Mouse (Mus musculus) lung, embryonic 15.5 days (tissue): ENCODE measurements around the gene Sgms1. TPM values are rescaled to one million over a fixed set of nuclear protein-coding genes. Genes with fewer than 3 reads are reported as not detected.

Experiments
- ATAC-seq: fragments of 200-750 bp; cut with Nextera tagmentation; 2 replicates; pipeline ENCODE4 v1.8.0; 2017; ENCODE audit warnings: moderate number of reproducible peaks, borderline replicate concordance; ENCODE audit not compliant: low FRiP score, low TSS enrichment; ENCODE audit errors: extremely low read depth
- H3K27ac ChIP-seq: fragments of 300-500 bp; sonication (generic); 2 replicates; pipeline ENCODE4 v1.5.1; 2015; ENCODE audit warnings: moderate library complexity, mild to moderate bottlenecking, inconsistent platforms
- H3K27me3 ChIP-seq: fragments of 300-500 bp; sonication (generic); 2 replicates; pipeline ENCODE4 v1.6.1; 2015; ENCODE audit warnings: inconsistent platforms
- H3K36me3 ChIP-seq: fragments of 300-500 bp; sonication (generic); 2 replicates; pipeline ENCODE4 v1.6.1; 2015; ENCODE audit warnings: inconsistent platforms
- H3K4me1 ChIP-seq: fragments of 300-500 bp; sonication (generic); 2 replicates; pipeline ENCODE4 v1.6.1; 2015; ENCODE audit warnings: inconsistent platforms
- H3K4me2 ChIP-seq: fragments of 300-500 bp; sonication (generic); 2 replicates; pipeline ENCODE4 v1.6.1; 2015; ENCODE audit warnings: inconsistent platforms, mild to moderate bottlenecking, moderate library complexity
- H3K4me3 ChIP-seq: fragments of 300-500 bp; sonication (generic); 2 replicates; pipeline ENCODE4 v1.5.1; 2015; ENCODE audit warnings: mild to moderate bottlenecking, inconsistent platforms
- H3K9ac ChIP-seq: fragments of 300-500 bp; sonication (generic); 2 replicates; pipeline ENCODE4 v1.6.1; 2015; ENCODE audit warnings: inconsistent platforms
- H3K9me3 ChIP-seq: fragments of 300-500 bp; sonication (generic); 2 replicates; pipeline ENCODE4 v1.6.1; 2016; ENCODE audit warnings: inconsistent platforms
- WGBS: fragments of 180-500 bp; shearing (Covaris S2); methylation state at CpG from one replicate; pipeline ENCODE4 v1.1.7; 2015; 5-methylcytosine and 5-hydroxymethylcytosine counted together
- polyA plus RNA-seq: library from polyadenylated mRNA; unstranded; fragments of >200 nt; fragmentation: Nextera tagmentation; extraction: Ambion mirVana; gene quantifications from 2 replicates; pipeline ENCODE4 v1.2.1, GENCODE M21; 2015

Sgms1 gene
- polyA plus RNA-seq, 1 experiment from 2014 or later = 54.7 TPM

GRCm38 (mm10) chr19:32189036-32189436 is 200.5 kb downstream of the Sgms1 start:
- Histone ChIP-seq H3K36me3 (no peaks in the 10 kb centered on the region), H3K4me1 (peaks cover 40% of the 10 kb centered on the region), H3K4me3 (no peak overlapping the region), H3K9ac (no peak overlapping the region), H3K4me2 (no peak overlapping the region), H3K9me3 (no peaks in the 10 kb centered on the region), H3K27ac (peak overlapping the region; percentile 64), H3K27me3 (no peaks in the 10 kb centered on the region)
- 0 out of 2 replicates have a peak, but pooled peaks have one; percentile 59 for ATAC-seq
- 50% methylated on average over 5 of the region's 5 CpGs for WGBS

- Histone ChIP-seq H3K4me2 (no peak overlapping the region), H3K9ac (no peak overlapping the region), H3K27ac (peak overlapping the region; percentile 41; the same call in 1 of the 2 replicates), H3K36me3 (no peaks in the 10 kb centered on the region), H3K4me3 (no peak overlapping the region), H3K9me3 (no peaks in the 10 kb centered on the region), H3K4me1 (peaks cover 50% of the 10 kb centered on the region), H3K27me3 (no peaks in the 10 kb centered on the region)
- ATAC-seq = no peak
- WGBS = 56% methylated on average over 8 of the region's 8 CpGs
Observed at GRCm38 (mm10) chr19:32186594-32187092, 202.9 kb downstream of the Sgms1 start.

GRCm38 (mm10) chr19:32183005-32183404 is 206.5 kb downstream of the Sgms1 start:
- no peak overlapping the region for H3K9ac ChIP-seq
- H3K27ac ChIP-seq = no peak overlapping the region
- H3K4me2 ChIP-seq = no peak overlapping the region
- peaks cover 60% of the 10 kb centered on the region for H3K4me1 ChIP-seq
- no peaks in the 10 kb centered on the region for H3K9me3 ChIP-seq
- H3K36me3 ChIP-seq = no peaks in the 10 kb centered on the region
- no peak overlapping the region for H3K4me3 ChIP-seq
- H3K27me3 ChIP-seq = no peaks in the 10 kb centered on the region
- WGBS = 87% methylated on average over 4 of the region's 4 CpGs
- no peak for ATAC-seq

GRCm38 (mm10) chr19:32182471-32182870 is 207.0 kb downstream of the Sgms1 start:
- WGBS = 78% methylated on average over 5 of the region's 5 CpGs
- Histone ChIP-seq H3K4me2 (no peak overlapping the region), H3K36me3 (no peaks in the 10 kb centered on the region), H3K9ac (no peak overlapping the region), H3K9me3 (no peaks in the 10 kb centered on the region), H3K4me1 (peaks cover 60% of the 10 kb centered on the region), H3K4me3 (no peak overlapping the region), H3K27me3 (no peaks in the 10 kb centered on the region), H3K27ac (peak overlapping the region; percentile 54)
- ATAC-seq = no peak

GRCm38 (mm10) chr19:32181721-32182394 is 207.7 kb downstream of the Sgms1 start:
- peak overlapping the region; percentile 54 for H3K27ac ChIP-seq
- H3K4me3 ChIP-seq = no peak overlapping the region
- no peak overlapping the region for H3K9ac ChIP-seq
- no peak overlapping the region for H3K4me2 ChIP-seq
- no peaks in the 10 kb centered on the region for H3K9me3 ChIP-seq
- H3K36me3 ChIP-seq = no peaks in the 10 kb centered on the region
- WGBS = 45% methylated on average over 12 of the region's 12 CpGs
- peaks cover 58% of the 10 kb centered on the region for H3K4me1 ChIP-seq
- peak; percentile 54; the same call in 1 of the 2 replicates for ATAC-seq
- no peaks in the 10 kb centered on the region for H3K27me3 ChIP-seq

- Histone ChIP-seq H3K4me3 (no peak overlapping the region), H3K9me3 (no peaks in the 10 kb centered on the region), H3K27ac (peak overlapping the region; percentile 79), H3K36me3 (no peaks in the 10 kb centered on the region), H3K4me2 (no peak overlapping the region), H3K9ac (no peak overlapping the region), H3K27me3 (no peaks in the 10 kb centered on the region), H3K4me1 (peaks cover 60% of the 10 kb centered on the region)
- 36% methylated on average over 14 of the region's 14 CpGs for WGBS
- peak; percentile 70 for ATAC-seq
Observed at GRCm38 (mm10) chr19:32180756-32181674, 208.5 kb downstream of the Sgms1 start.

- no peak overlapping the region for H3K9ac ChIP-seq
- H3K36me3 ChIP-seq = no peaks in the 10 kb centered on the region
- ATAC-seq = peak; percentile 24; the same call in 1 of the 2 replicates
- peak overlapping the region; percentile 79 for H3K27ac ChIP-seq
- no peaks in the 10 kb centered on the region for H3K9me3 ChIP-seq
- H3K4me2 ChIP-seq = peak overlapping the region; percentile 10; the same call in 1 of the 2 replicates
- 31% methylated on average over 5 of the region's 5 CpGs for WGBS
- H3K4me1 ChIP-seq = peaks cover 60% of the 10 kb centered on the region
- no peak overlapping the region for H3K4me3 ChIP-seq
- no peaks in the 10 kb centered on the region for H3K27me3 ChIP-seq
Observed at GRCm38 (mm10) chr19:32179978-32180413, 209.5 kb downstream of the Sgms1 start.

- no peaks in the 10 kb centered on the region for H3K36me3 ChIP-seq
- H3K4me3 ChIP-seq = no peak overlapping the region
- H3K9ac ChIP-seq = no peak overlapping the region
- H3K4me2 ChIP-seq = peak overlapping the region; percentile 1; the same call in 1 of the 2 replicates
- no peak for ATAC-seq
- no peaks in the 10 kb centered on the region for H3K27me3 ChIP-seq
- H3K4me1 ChIP-seq = peaks cover 60% of the 10 kb centered on the region
- peak overlapping the region; percentile 79 for H3K27ac ChIP-seq
- H3K9me3 ChIP-seq = no peaks in the 10 kb centered on the region
- WGBS = 32% methylated on average over 4 of the region's 4 CpGs
Observed at GRCm38 (mm10) chr19:32179514-32179913, 210.0 kb downstream of the Sgms1 start.

- Histone ChIP-seq H3K27me3 (no peaks in the 10 kb centered on the region), H3K4me3 (no peak overlapping the region), H3K27ac (peak overlapping the region; percentile 13; the same call in 1 of the 2 replicates), H3K4me2 (no peak overlapping the region), H3K9ac (no peak overlapping the region), H3K9me3 (no peaks in the 10 kb centered on the region), H3K36me3 (no peaks in the 10 kb centered on the region), H3K4me1 (peaks cover 60% of the 10 kb centered on the region)
- WGBS = 56% methylated on average over 2 of the region's 2 CpGs
- no peak for ATAC-seq
Observed at GRCm38 (mm10) chr19:32178161-32178560, 211.4 kb downstream of the Sgms1 start.

GRCm38 (mm10) chr19:32176458-32176857 is 213.1 kb downstream of the Sgms1 start:
- Histone ChIP-seq H3K4me3 (no peak overlapping the region), H3K4me1 (peaks cover 44% of the 10 kb centered on the region), H3K4me2 (no peak overlapping the region), H3K27ac (peak overlapping the region; percentile 54), H3K9ac (no peak overlapping the region), H3K9me3 (no peaks in the 10 kb centered on the region), H3K27me3 (no peaks in the 10 kb centered on the region), H3K36me3 (no peaks in the 10 kb centered on the region)
- ATAC-seq = no peak
- WGBS = 63% methylated on average over 9 of the region's 9 CpGs

- Histone ChIP-seq H3K4me2 (no peak overlapping the region), H3K4me3 (no peak overlapping the region), H3K9me3 (no peaks in the 10 kb centered on the region), H3K27me3 (no peaks in the 10 kb centered on the region), H3K36me3 (no peaks in the 10 kb centered on the region), H3K9ac (no peak overlapping the region), H3K4me1 (peaks cover 39% of the 10 kb centered on the region), H3K27ac (peak overlapping the region; percentile 54; the same call in 1 of the 2 replicates)
- ATAC-seq = no peak
- WGBS = 94% methylated on average over 4 of the region's 4 CpGs
Observed at GRCm38 (mm10) chr19:32175991-32176390, 213.5 kb downstream of the Sgms1 start.
